Mouse (Mus musculus): ENCODE data around the gene Rasal3.

DNA sequence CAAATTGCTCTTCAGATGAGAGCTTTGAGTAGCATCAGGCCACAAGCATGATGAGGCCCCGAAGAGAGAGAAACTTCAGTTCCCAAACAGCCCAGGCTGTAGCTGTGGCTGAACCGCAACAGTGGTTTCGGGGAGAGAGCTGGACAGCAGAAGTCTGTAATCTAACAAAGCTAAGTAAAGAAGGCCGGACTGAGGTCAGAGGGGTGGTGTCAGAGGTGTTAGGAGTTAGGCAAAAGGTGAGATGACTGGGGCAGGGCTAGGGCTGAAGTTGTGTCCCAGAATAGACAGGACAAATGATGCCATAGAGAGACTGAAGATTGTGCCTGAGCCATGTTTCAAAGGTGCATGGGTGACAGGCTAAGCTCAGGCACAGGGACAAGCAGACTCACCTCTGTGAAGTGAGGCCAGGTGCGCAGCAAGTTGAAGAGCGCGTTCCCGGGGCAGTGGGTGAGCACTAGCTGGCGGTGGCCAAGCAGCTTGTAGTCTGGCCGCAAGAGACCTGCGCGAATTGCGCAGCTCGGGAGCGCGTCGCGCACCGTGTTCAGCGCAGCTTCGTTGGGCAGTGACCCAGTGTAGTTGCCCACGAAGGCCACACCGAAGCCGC is 12.1 kb upstream of the Rasal3 start:
- no peak for TF ChIP-seq CTCF (IDR thresholded peaks at IDR 0.05; ENCODE audit: low read depth)
- TF ChIP-seq EP300 (IDR thresholded peaks at IDR 0.05; ENCODE audit: low read depth), result no peak

All from liver, embryonic 14.5 days (tissue).